ENCODE assay signal across 21 mouse cellular contexts in the genomic region with DNA sequence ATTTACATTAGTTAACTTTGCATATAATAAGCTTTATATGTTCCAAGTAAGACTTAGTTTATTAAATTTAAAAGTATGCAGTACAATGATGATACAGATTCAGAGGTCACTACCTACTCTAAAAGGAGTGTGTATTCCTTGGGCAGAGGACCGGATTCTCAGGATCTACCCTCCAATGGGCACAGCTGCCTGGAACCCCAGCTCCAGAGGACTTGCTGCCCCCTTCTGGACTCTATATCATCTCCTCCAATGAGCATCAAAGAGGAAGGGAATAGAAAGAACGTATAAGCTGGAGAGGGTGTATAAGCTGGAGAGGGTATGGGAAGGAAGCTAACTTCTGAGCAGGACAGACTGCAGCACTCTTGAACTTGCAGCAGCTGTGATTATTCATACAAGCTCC. TPM values are rescaled to one million over a fixed set of nuclear protein-coding genes. Genes with fewer than 3 reads are reported as not detected.
DNase-seq lines count a peak whose midpoint lies in the region; ATAC-seq and TF ChIP-seq lines count a peak whose summit lies in the region.
"Had no signal": no experiment of that assay in that cellular context is flagged by ENCODE, and none has a peak within 500 bp of the region (broad histone marks: within the 10 kb centered on the region; RNA-seq: fewer than 3 reads in every experiment).

No protein-coding gene starts in this region.

- no peak overlapping the region for H3K4me2 ChIP-seq in forebrain, postnatal 0 days (ENCODE audit: low read depth)
- no peak overlapping the region for H3K4me2 ChIP-seq in forebrain, embryonic 11.5 days (ENCODE audit: low read depth, low read length, severe bottlenecking)
- H3K4me2 ChIP-seq in midbrain, embryonic 14.5 days (ENCODE audit: low read length), result no peak overlapping the region
- H3K4me2 ChIP-seq: forebrain, embryonic 12.5 days; hindbrain, embryonic 14.5 days; intestine, embryonic 15.5 days; liver, embryonic 12.5 days; lung, embryonic 15.5 days; midbrain, embryonic 15.5 days; stomach, embryonic 15.5 days had no signal

- no peak overlapping the region for H3K27ac ChIP-seq in forebrain, postnatal 0 days (ENCODE audit: low read depth, low read length)
- no peak overlapping the region for H3K27ac ChIP-seq in forebrain, embryonic 11.5 days (ENCODE audit: low read depth, low read length)
- H3K27ac ChIP-seq in kidney, adult 2 months (ENCODE audit: insufficient read depth, low read depth, low read length), result no peak overlapping the region
- H3K27ac ChIP-seq in midbrain, embryonic 14.5 days (replicated peaks; ENCODE audit: low read depth, low read length), result no peak overlapping the region
- no peak overlapping the region for H3K27ac ChIP-seq in midbrain, embryonic 10.5 days (replicated peaks)
- H3K27ac ChIP-seq: forebrain, embryonic 12.5 days; hindbrain, embryonic 14.5 days; intestine, embryonic 15.5 days; liver, embryonic 12.5 days; lung, embryonic 15.5 days; midbrain, embryonic 15.5 days; stomach, embryonic 15.5 days had no signal

- H3K9me3 ChIP-seq in forebrain, postnatal 0 days (ENCODE audit: low read length), result no peaks in the 10 kb centered on the region
- no peaks in the 10 kb centered on the region for H3K9me3 ChIP-seq in forebrain, embryonic 11.5 days (ENCODE audit: control insufficient read depth, low read length)
- no peaks in the 10 kb centered on the region for H3K9me3 ChIP-seq in midbrain, embryonic 14.5 days (ENCODE audit: control insufficient read depth, low read length)
- H3K9me3 ChIP-seq in midbrain, embryonic 10.5 days (replicated peaks), result no peaks in the 10 kb centered on the region
- H3K9me3 ChIP-seq: forebrain, embryonic 12.5 days; intestine, embryonic 15.5 days; liver, embryonic 12.5 days; lung, embryonic 15.5 days; midbrain, embryonic 15.5 days; stomach, embryonic 15.5 days had no signal

- DNase-seq in forebrain, postnatal 0 days, result no peak
- no peak for DNase-seq in forebrain, embryonic 11.5 days (ENCODE audit: low spot score)
- no peak for DNase-seq in kidney, adult 2 months
- DNase-seq in kidney, postnatal 4 days, result no peak
- peak; percentile 15 for DNase-seq in midbrain, embryonic 14.5 days
- no peak for DNase-seq in midbrain, embryonic 10.5 days (ENCODE audit: low spot score)
- DNase-seq: adrenal gland, adult 2 months; B cell, adult 2 months; gastrocnemius, postnatal 25 days; heart, postnatal 14 days; kidney, postnatal 10 days; right cerebral cortex, postnatal 25 days; thymus, adult 2 months had no signal

- no peaks in the 10 kb centered on the region for H3K4me1 ChIP-seq in forebrain, postnatal 0 days (ENCODE audit: insufficient read depth)
- no peaks in the 10 kb centered on the region for H3K4me1 ChIP-seq in forebrain, embryonic 11.5 days (replicated peaks; ENCODE audit: control insufficient read depth, insufficient read depth, low read length)
- no peaks in the 10 kb centered on the region for H3K4me1 ChIP-seq in kidney, adult 2 months (ENCODE audit: control insufficient read depth, insufficient read depth, low read length)
- H3K4me1 ChIP-seq in midbrain, embryonic 14.5 days (ENCODE audit: control insufficient read depth, insufficient read depth, low read length), result no peaks in the 10 kb centered on the region
- H3K4me1 ChIP-seq in midbrain, embryonic 10.5 days, result no peaks in the 10 kb centered on the region
- H3K4me1 ChIP-seq: forebrain, embryonic 12.5 days; intestine, embryonic 15.5 days; liver, embryonic 12.5 days; lung, embryonic 15.5 days; midbrain, embryonic 15.5 days; stomach, embryonic 15.5 days had no signal

- no peak for TF ChIP-seq POLR2A in kidney, adult 2 months (IDR thresholded peaks at IDR 0.05; ENCODE audit: low read depth, low read length)

- no peak overlapping the region for H3K4me3 ChIP-seq in forebrain, postnatal 0 days (ENCODE audit: low read depth, low read length)
- H3K4me3 ChIP-seq in forebrain, embryonic 11.5 days (ENCODE audit: low read depth, low read length), result no peak overlapping the region
- H3K4me3 ChIP-seq in kidney, adult 2 months (ENCODE audit: insufficient read depth, low read depth, low read length), result no peak overlapping the region
- H3K4me3 ChIP-seq in midbrain, embryonic 14.5 days (replicated peaks; ENCODE audit: low read depth, low read length), result no peak overlapping the region
- H3K4me3 ChIP-seq in midbrain, embryonic 10.5 days, result no peak overlapping the region
- H3K4me3 ChIP-seq: forebrain, embryonic 12.5 days; intestine, embryonic 15.5 days; liver, embryonic 12.5 days; lung, embryonic 15.5 days; midbrain, embryonic 15.5 days; stomach, embryonic 15.5 days had no signal

- no peaks in the 10 kb centered on the region for H3K27me3 ChIP-seq in forebrain, postnatal 0 days (ENCODE audit: insufficient read depth, low read length)
- H3K27me3 ChIP-seq in forebrain, embryonic 11.5 days (ENCODE audit: control insufficient read depth, insufficient read depth, low read length), result no peaks in the 10 kb centered on the region
- H3K27me3 ChIP-seq in kidney, adult 2 months (replicated peaks; ENCODE audit: control insufficient read depth, insufficient read depth, low read length), result no peaks in the 10 kb centered on the region
- H3K27me3 ChIP-seq in midbrain, embryonic 14.5 days (ENCODE audit: control insufficient read depth, insufficient read depth, low read length), result no peaks in the 10 kb centered on the region
- H3K27me3 ChIP-seq in midbrain, embryonic 10.5 days (ENCODE audit: low read depth, poor library complexity, severe bottlenecking), result no peaks in the 10 kb centered on the region
- H3K27me3 ChIP-seq: forebrain, embryonic 12.5 days; intestine, embryonic 15.5 days; liver, embryonic 12.5 days; lung, embryonic 15.5 days; midbrain, embryonic 15.5 days; stomach, embryonic 15.5 days had no signal

- H3K36me3 ChIP-seq in forebrain, postnatal 0 days (ENCODE audit: insufficient read depth), result peaks cover 41% of the 10 kb centered on the region
- H3K36me3 ChIP-seq in forebrain, embryonic 11.5 days (ENCODE audit: control insufficient read depth, insufficient read depth, low read length), result peaks cover 2% of the 10 kb centered on the region; the same call in 1 of the 2 replicates
- no peaks in the 10 kb centered on the region for H3K36me3 ChIP-seq in kidney, adult 2 months (ENCODE audit: control insufficient read depth, insufficient read depth, low read length)
- H3K36me3 ChIP-seq in midbrain, embryonic 14.5 days (ENCODE audit: control insufficient read depth, insufficient read depth, low read length), result peaks cover 33% of the 10 kb centered on the region
- peaks cover 78% of the 10 kb centered on the region for H3K36me3 ChIP-seq in midbrain, embryonic 10.5 days

- ATAC-seq in forebrain, postnatal 0 days, result no peak
- no peak for ATAC-seq in forebrain, embryonic 11.5 days (replicated peaks; ENCODE audit: low FRiP score)
- ATAC-seq in midbrain, embryonic 14.5 days (ENCODE audit: low FRiP score, low TSS enrichment), result no peak
- ATAC-seq in monocyte, adult 5-6 weeks (replicated peaks; ENCODE audit: insufficient number of reproducible peaks, low FRiP score, low TSS enrichment, poor library complexity, severe bottlenecking), result no peak
- ATAC-seq: intestine, embryonic 15.5 days; liver, embryonic 12.5 days; midbrain, embryonic 15.5 days had no signal

- no peak overlapping the region for H3K9ac ChIP-seq in forebrain, postnatal 0 days
- no peak overlapping the region for H3K9ac ChIP-seq in forebrain, embryonic 11.5 days (ENCODE audit: low read length)
- H3K9ac ChIP-seq in midbrain, embryonic 14.5 days (replicated peaks; ENCODE audit: low read length), result no peak overlapping the region
- H3K9ac ChIP-seq: forebrain, embryonic 12.5 days; hindbrain, embryonic 14.5 days; intestine, embryonic 15.5 days; liver, embryonic 12.5 days; lung, embryonic 15.5 days; midbrain, embryonic 15.5 days; stomach, embryonic 15.5 days had no signal

- WGBS in forebrain, postnatal 0 days, result 53% methylated on average over 2 of the region's 2 CpGs
- WGBS in forebrain, embryonic 11.5 days, result 73% methylated on average over 2 of the region's 2 CpGs
- WGBS in kidney, adult 2 months, result 70% methylated on average over 2 of the region's 2 CpGs
- 59% methylated on average over 2 of the region's 2 CpGs for WGBS in midbrain, embryonic 14.5 days
- 81% methylated on average over 2 of the region's 2 CpGs for WGBS in midbrain, embryonic 10.5 days

- TF ChIP-seq CTCF in forebrain, postnatal 0 days (IDR thresholded peaks at IDR 0.05; ENCODE audit: low read depth), result 0 out of 2 replicates have a peak, but pooled peaks have one; percentile 6
- TF ChIP-seq CTCF in kidney, adult 2 months (conservative IDR thresholded peaks at IDR 0.05; ENCODE audit: insufficient read depth, insufficient read length, low read depth, low read length), result 0 out of 2 replicates have a peak, but pooled peaks have one; percentile 11

RNA-seq across cellular contexts. Expression of a gene that starts 33.6 kb away (rescaled TPM):
- total RNA-seq in forebrain, postnatal 0 days (2014; rRNA removed), result 18.9 and 22.5 TPM in 2 replicates
- polyA plus RNA-seq in forebrain, postnatal 0 days (2015; fragmentation: Nextera tagmentation; extraction: Ambion mirVana), result 10.0 and 15.5 TPM in 2 replicates
- polyA plus RNA-seq in forebrain, embryonic 11.5 days (2014; fragmentation: Nextera tagmentation; extraction: Ambion mirVana), result 31.5 and 34.7 TPM in 2 replicates
- polyA plus RNA-seq in kidney, adult 2 months (2012; rRNA removed), result 4.1 and 4.4 TPM in 2 replicates
- 11.7 and 15.2 TPM in 2 replicates for polyA plus RNA-seq in midbrain, embryonic 14.5 days (2014; fragmentation: Nextera tagmentation; extraction: Ambion mirVana)
- polyA plus RNA-seq in midbrain, embryonic 10.5 days (2016; fragmentation: Nextera tagmentation; extraction: Ambion mirVana), result 32.3 and 37.7 TPM in 2 replicates
- 5.1 to 7.7 TPM (median 6.8 TPM) in 3 replicates for total RNA-seq in monocyte, adult 5-6 weeks (2017)

RNA-seq across cellular contexts. Expression of a gene that starts 37.6 kb away (rescaled TPM):
- 24.0 and 33.3 TPM in 2 replicates for total RNA-seq in forebrain, postnatal 0 days (2014; rRNA removed)
- 14.1 and 18.7 TPM in 2 replicates for polyA plus RNA-seq in forebrain, postnatal 0 days (2015; fragmentation: Nextera tagmentation; extraction: Ambion mirVana)
- 26.6 and 31.2 TPM in 2 replicates for polyA plus RNA-seq in forebrain, embryonic 11.5 days (2014; fragmentation: Nextera tagmentation; extraction: Ambion mirVana)
- polyA plus RNA-seq in kidney, adult 2 months (2012; rRNA removed), result 13.3 and 14.0 TPM in 2 replicates
- 26.2 and 29.8 TPM in 2 replicates for polyA plus RNA-seq in midbrain, embryonic 14.5 days (2014; fragmentation: Nextera tagmentation; extraction: Ambion mirVana)
- polyA plus RNA-seq in midbrain, embryonic 10.5 days (2016; fragmentation: Nextera tagmentation; extraction: Ambion mirVana), result 32.7 and 36.6 TPM in 2 replicates
- total RNA-seq in monocyte, adult 5-6 weeks (2017), result 25.0 to 36.2 TPM (median 28.0 TPM) in 3 replicates
